Mouse (Mus musculus): ENCODE measurements around the gene Myt1l.

Myt1l gene

GRCm38 (mm10) chr12:29655673-29656072 is 127.5 kb downstream of the Myt1l start:
- DNase-seq (ENCODE audit: low spot score), result no peak

GRCm38 (mm10) chr12:29657061-29657460 is 128.9 kb downstream of the Myt1l start:
- DNase-seq (ENCODE audit: low spot score), result no peak

- DNase-seq (ENCODE audit: low spot score), result no peak
Observed at GRCm38 (mm10) chr12:29657870-29658269, 129.7 kb downstream of the Myt1l start.

- DNase-seq (ENCODE audit: low spot score), result no peak
Observed at GRCm38 (mm10) chr12:29671984-29672383, 143.8 kb downstream of the Myt1l start.

GRCm38 (mm10) chr12:29675594-29676362 is 147.6 kb downstream of the Myt1l start:
- DNase-seq (ENCODE audit: low spot score), result no peak

- no peak for DNase-seq (ENCODE audit: low spot score)
Observed at GRCm38 (mm10) chr12:29682384-29682783, 154.2 kb downstream of the Myt1l start.

- DNase-seq (ENCODE audit: low spot score), result no peak
Observed at GRCm38 (mm10) chr12:29682946-29683345, 154.8 kb downstream of the Myt1l start.

- no peak for DNase-seq (ENCODE audit: low spot score)
Observed at GRCm38 (mm10) chr12:29686241-29686640, 158.1 kb downstream of the Myt1l start.

- DNase-seq (ENCODE audit: low spot score), result no peak
Observed at GRCm38 (mm10) chr12:29691566-29691965, 163.4 kb downstream of the Myt1l start.

GRCm38 (mm10) chr12:29695194-29695593 is 167.0 kb downstream of the Myt1l start:
- DNase-seq (ENCODE audit: low spot score), result no peak

- DNase-seq (ENCODE audit: low spot score), result no peak
Observed at GRCm38 (mm10) chr12:29697526-29698500, 169.6 kb downstream of the Myt1l start.

GRCm38 (mm10) chr12:29698541-29698940 is 170.4 kb downstream of the Myt1l start:
- no peak for DNase-seq (ENCODE audit: low spot score)

GRCm38 (mm10) chr12:29698976-29699375 is 170.8 kb downstream of the Myt1l start:
- DNase-seq (ENCODE audit: low spot score), result no peak

- DNase-seq (ENCODE audit: low spot score), result no peak
Observed at GRCm38 (mm10) chr12:29699386-29699785, 171.2 kb downstream of the Myt1l start.

- no peak for DNase-seq (ENCODE audit: low spot score)
Observed at GRCm38 (mm10) chr12:29700026-29700425, 171.8 kb downstream of the Myt1l start.

- DNase-seq (ENCODE audit: low spot score), result no peak
Observed at GRCm38 (mm10) chr12:29701076-29701475, 172.9 kb downstream of the Myt1l start.

GRCm38 (mm10) chr12:29701731-29702316 is 173.6 kb downstream of the Myt1l start:
- no peak for DNase-seq (ENCODE audit: low spot score)

- DNase-seq (ENCODE audit: low spot score), result no peak
Observed at GRCm38 (mm10) chr12:29702626-29703025, 174.4 kb downstream of the Myt1l start.

GRCm38 (mm10) chr12:29703541-29703940 is 175.4 kb downstream of the Myt1l start:
- DNase-seq (ENCODE audit: low spot score), result no peak

GRCm38 (mm10) chr12:29707094-29707493 is 178.9 kb downstream of the Myt1l start:
- no peak for DNase-seq (ENCODE audit: low spot score)

- DNase-seq (ENCODE audit: low spot score), result no peak
Observed at GRCm38 (mm10) chr12:29708166-29708565, 180.0 kb downstream of the Myt1l start.

Measured in spleen, adult 12 weeks (tissue).